Mouse (Mus musculus) C2C12 (cell line): ENCODE measurements around the gene Gm30083. TPM values are rescaled to one million over a fixed set of nuclear protein-coding genes. Genes with fewer than 3 reads are reported as not detected.
A peak's percentile ranks its signal among the peaks of the same experiment; 100 is the strongest.

Experiments
- H3K27me3 ChIP-seq: one replicate; pipeline ENCODE4 v1.6.1; 2011; ENCODE audit not compliant: control insufficient read depth, insufficient read depth, insufficient read length
- H3K36me3 ChIP-seq: one replicate; pipeline ENCODE4 v1.6.1; 2011; ENCODE audit not compliant: control insufficient read depth, insufficient read depth
- H3K4me3 ChIP-seq: one replicate; pipeline ENCODE4 v1.5.1; 2011; ENCODE audit warnings: mild to moderate bottlenecking, control low read depth; ENCODE audit not compliant: poor library complexity, insufficient read depth, severe bottlenecking
- H3K79me2 ChIP-seq: one replicate; pipeline ENCODE4 v1.6.1; 2011; ENCODE audit not compliant: control insufficient read depth, insufficient read depth
- H3K79me3 ChIP-seq: one replicate; pipeline ENCODE4 v1.6.1; 2011; ENCODE audit warnings: low read depth, control low read depth
- H3ac ChIP-seq: one replicate; pipeline ENCODE3; 2011; ENCODE audit warnings: low read depth; ENCODE audit not compliant: control insufficient read depth, insufficient read length
- CEBPB ChIP-seq: IDR thresholded peaks from one replicate; pipeline ENCODE4 v1.6.1; 2011; ENCODE audit warnings: low read depth, mild to moderate bottlenecking, control low read depth, moderate library complexity
- CTCF ChIP-seq: IDR thresholded peaks from one replicate; pipeline ENCODE4 v1.5.1; 2011; ENCODE audit not compliant: control insufficient read depth, insufficient read depth, insufficient read length
- FOSL1 ChIP-seq: IDR thresholded peaks from one replicate; pipeline ENCODE4 v1.8.0; 2011; ENCODE audit warnings: mild to moderate bottlenecking, low read length; ENCODE audit not compliant: poor library complexity, insufficient read depth, severe bottlenecking
- MAX ChIP-seq: IDR thresholded peaks from one replicate; pipeline ENCODE4 v1.6.1; 2011; ENCODE audit warnings: mild to moderate bottlenecking, control low read depth
- MYOD1 ChIP-seq: IDR thresholded peaks from one replicate; pipeline ENCODE4 v1.6.1; 2011; ENCODE audit warnings: low read depth; ENCODE audit not compliant: control insufficient read depth, insufficient read length
- MYOG ChIP-seq: IDR thresholded peaks from one replicate; pipeline ENCODE4 v1.6.1; 2011; ENCODE audit not compliant: control insufficient read depth, insufficient read length; ENCODE audit errors: extremely low read depth
- USF1 ChIP-seq: IDR thresholded peaks from one replicate; pipeline ENCODE4 v1.6.1; 2011; ENCODE audit warnings: low read depth, mild to moderate bottlenecking, control low read depth, moderate library complexity
- polyA plus RNA-seq: library from polyadenylated mRNA; unstranded; fragments of >200 nt; fragmentation: generic; extraction: Trizol; gene quantifications from one replicate; pipeline ENCODE4 v1.2.1, GENCODE M21; 2012; ENCODE audit warnings: missing spikeins

Gm30083 gene
- polyA plus RNA-seq, 1 experiment, result not detected

DNA sequence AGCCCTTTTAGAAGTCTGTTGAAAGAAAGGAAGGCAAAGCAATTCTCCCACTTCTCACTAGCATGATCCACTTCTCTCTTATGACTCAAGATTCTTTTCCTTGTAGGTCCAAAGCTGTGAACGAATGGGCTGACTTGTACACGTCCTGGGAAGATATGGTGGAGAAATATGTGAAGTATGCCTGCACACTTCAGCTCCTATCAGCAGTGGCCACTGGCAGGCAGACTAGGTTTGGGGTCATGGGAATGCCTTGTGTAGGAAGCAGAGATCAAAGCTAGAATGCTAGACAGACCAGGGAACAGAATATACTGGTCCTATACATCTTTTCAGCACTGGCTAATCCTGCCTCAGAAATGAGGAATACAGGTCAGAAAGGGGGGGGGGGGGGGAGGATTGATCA is 11.7 kb upstream of the Gm30083 start:
- Histone ChIP-seq H3K36me3 (no peaks in the 10 kb centered on the region), H3K79me2 (no peaks in the 10 kb centered on the region), H3K79me3 (no peaks in the 10 kb centered on the region), H3ac (no peak overlapping the region), H3K4me3 (no peak overlapping the region), H3K27me3 (no peaks in the 10 kb centered on the region)
- no peak for TF ChIP-seq CTCF
- TF ChIP-seq MAX, result no peak
- TF ChIP-seq CEBPB, result no peak
- no peak for TF ChIP-seq MYOD1
- TF ChIP-seq MYOG, result no peak
- no peak for TF ChIP-seq FOSL1
- TF ChIP-seq USF1, result no peak

GRCm38 (mm10) chr14:34016938-34017337 is 2.0 kb upstream of the Gm30083 start:
- Histone ChIP-seq H3K4me3 (no peak overlapping the region), H3K79me3 (no peaks in the 10 kb centered on the region), H3K79me2 (no peaks in the 10 kb centered on the region), H3K27me3 (no peaks in the 10 kb centered on the region), H3K36me3 (no peaks in the 10 kb centered on the region), H3ac (no peak overlapping the region)
- TF ChIP-seq FOSL1, result no peak
- no peak for TF ChIP-seq CEBPB
- no peak for TF ChIP-seq MYOD1
- no peak for TF ChIP-seq MYOG

GRCm38 (mm10) chr14:34016381-34016780 is 1.4 kb upstream of the Gm30083 start, which contains the start of gene Gm5460:
Gene Gm5460 (plus strand): TSS chr14:34016758.
- H3K27me3 ChIP-seq, result no peaks in the 10 kb centered on the region
- no peak within 1 kb of the TSS for H3ac ChIP-seq
- no peaks in the 10 kb centered on the region for H3K79me2 ChIP-seq
- TF ChIP-seq MAX (no peak), MYOG (no peak), USF1 (no peak), CEBPB (no peak), MYOD1 (no peak), CTCF (no peak), FOSL1 (no peak)
- no peaks in the 10 kb centered on the region for H3K79me3 ChIP-seq
- no peak within 1 kb of the TSS for H3K4me3 ChIP-seq
- no peaks in the 10 kb centered on the region for H3K36me3 ChIP-seq

DNA sequence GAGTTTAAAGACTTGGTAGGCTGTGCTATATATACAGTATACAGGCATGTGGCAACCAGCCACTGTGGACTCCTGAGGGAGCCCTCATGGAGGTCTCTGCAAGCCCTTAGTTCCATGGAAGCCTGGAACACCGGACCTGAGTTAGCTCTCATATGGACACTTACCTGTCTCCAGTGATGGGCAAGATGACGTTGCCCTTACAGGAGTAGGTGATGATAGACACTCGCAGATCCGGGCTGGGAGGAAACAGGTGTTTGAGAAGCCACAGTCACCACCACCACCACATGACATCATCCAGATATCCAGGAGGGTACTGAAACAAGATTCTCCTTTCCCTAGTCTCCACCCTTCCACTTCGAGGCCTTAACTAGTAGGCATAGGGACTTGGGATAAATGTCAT is 12.6 kb downstream of the Gm30083 start:
- Histone ChIP-seq H3K27me3 (no peaks in the 10 kb centered on the region), H3ac (no peak overlapping the region), H3K79me2 (no peaks in the 10 kb centered on the region), H3K36me3 (no peaks in the 10 kb centered on the region), H3K79me3 (no peaks in the 10 kb centered on the region), H3K4me3 (no peak overlapping the region)
- TF ChIP-seq CTCF (no peak), MAX (no peak), FOSL1 (no peak), USF1 (no peak), CEBPB (no peak), MYOD1 (no peak), MYOG (no peak)

DNA sequence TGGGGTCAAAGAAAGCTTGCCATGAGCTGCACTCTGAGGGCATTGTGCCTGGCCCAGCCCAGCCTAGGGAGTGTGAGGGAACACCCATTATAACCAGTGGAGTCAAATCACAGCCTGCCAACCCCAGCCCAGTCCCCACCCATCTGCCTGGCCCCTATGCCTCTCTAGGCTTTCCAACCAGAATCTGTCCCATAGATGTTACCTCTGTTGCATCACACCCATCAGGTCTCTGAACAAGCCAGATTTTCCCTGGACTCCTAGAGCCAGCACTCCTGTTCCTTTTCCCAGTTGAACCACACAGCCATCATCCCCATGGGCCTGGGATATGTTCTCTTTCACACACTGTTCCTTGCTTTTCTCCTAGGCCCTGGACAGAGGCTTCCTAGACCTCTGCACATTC is 13.5 kb downstream of the Gm30083 start:
- Histone ChIP-seq H3ac (no peak overlapping the region), H3K79me2 (no peaks in the 10 kb centered on the region), H3K79me3 (no peaks in the 10 kb centered on the region), H3K27me3 (no peaks in the 10 kb centered on the region), H3K36me3 (no peaks in the 10 kb centered on the region), H3K4me3 (no peak overlapping the region)
- TF ChIP-seq CEBPB (peak; percentile 37), MYOD1 (no peak)

DNA sequence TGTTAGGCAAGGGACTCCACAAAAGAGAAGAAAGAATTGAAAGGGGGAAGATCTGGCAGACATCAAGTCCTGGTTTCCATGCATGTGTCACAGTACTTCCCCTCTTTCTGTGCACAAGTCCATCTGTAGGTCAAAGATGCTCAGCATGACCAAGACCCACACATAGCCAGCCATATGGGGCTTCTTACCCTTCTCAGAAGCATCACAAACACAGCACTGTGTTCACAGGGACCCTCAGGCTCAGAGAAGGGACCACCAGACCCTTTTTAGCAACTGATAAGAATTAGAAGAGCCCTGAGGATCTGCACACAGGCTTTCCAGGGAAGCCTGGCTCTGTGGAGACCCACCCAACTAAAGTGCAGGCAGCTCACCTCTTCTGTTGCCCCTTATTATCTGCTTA is 14.9 kb downstream of the Gm30083 start:
- H3K79me3 ChIP-seq, result no peaks in the 10 kb centered on the region
- TF ChIP-seq MYOD1 (no peak), CTCF (no peak), USF1 (no peak), MAX (no peak), MYOG (no peak), FOSL1 (no peak)
- no peaks in the 10 kb centered on the region for H3K36me3 ChIP-seq
- no peaks in the 10 kb centered on the region for H3K27me3 ChIP-seq
- no peaks in the 10 kb centered on the region for H3K79me2 ChIP-seq
- H3K4me3 ChIP-seq, result no peak overlapping the region
- H3ac ChIP-seq, result no peak overlapping the region

- TF ChIP-seq CTCF (no peak), MYOG (no peak), CEBPB (no peak), MAX (no peak), MYOD1 (no peak), FOSL1 (no peak)
- H3K27me3 ChIP-seq, result no peaks in the 10 kb centered on the region
- H3K4me3 ChIP-seq, result no peak overlapping the region
- no peaks in the 10 kb centered on the region for H3K36me3 ChIP-seq
- H3K79me2 ChIP-seq, result no peaks in the 10 kb centered on the region
- no peaks in the 10 kb centered on the region for H3K79me3 ChIP-seq
- H3ac ChIP-seq, result no peak overlapping the region
Measured at GRCm38 (mm10) chr14:33997427-33997826, 17.6 kb downstream of the Gm30083 start.
